Mouse (Mus musculus) myocyte (in vitro differentiated cells): ENCODE measurements around the gene Shc1. TPM values are rescaled to one million over a fixed set of nuclear protein-coding genes. Genes with fewer than 3 reads are reported as not detected.

Experiments
- H3K27me3 ChIP-seq: one replicate; pipeline ENCODE4 v1.6.1; 2011; ENCODE audit not compliant: control insufficient read depth, insufficient read depth, insufficient read length
- H3K36me3 ChIP-seq: one replicate; pipeline ENCODE4 v1.6.1; 2011; ENCODE audit not compliant: control insufficient read depth, insufficient read depth
- H3K4me2 ChIP-seq: one replicate; pipeline ENCODE4 v1.6.1; 2011; ENCODE audit warnings: low read depth, control low read depth
- H3K4me3 ChIP-seq: one replicate; pipeline ENCODE4 v1.5.1; 2011; ENCODE audit warnings: mild to moderate bottlenecking, control low read depth, moderate library complexity
- H3K79me2 ChIP-seq: one replicate; pipeline ENCODE4 v1.6.1; 2011; ENCODE audit not compliant: control insufficient read depth, insufficient read depth
- H3ac ChIP-seq: one replicate; pipeline ENCODE4 v1.6.1; 2011; ENCODE audit not compliant: control insufficient read depth, insufficient read length
- CEBPB ChIP-seq: IDR thresholded peaks from 2 replicates; pipeline ENCODE4 v1.6.1; 2011; ENCODE audit warnings: mild to moderate bottlenecking, moderate library complexity; ENCODE audit not compliant: poor library complexity, insufficient read depth, severe bottlenecking
- E2F4 ChIP-seq: IDR thresholded peaks from one replicate; pipeline ENCODE4 v1.6.1; 2011; ENCODE audit warnings: mild to moderate bottlenecking, control low read depth, moderate library complexity; ENCODE audit not compliant: insufficient read depth
- MAX ChIP-seq: IDR thresholded peaks from one replicate; pipeline ENCODE4 v1.6.1; 2011; ENCODE audit warnings: low read depth, mild to moderate bottlenecking, control low read depth
- MYOD1 ChIP-seq, 3 experiments: IDR thresholded peaks; one replicate each; pipeline ENCODE4 v1.6.1; 2011; ENCODE audit warnings: control low read depth in 2 of 3, low read depth in 2 of 3, mild to moderate bottlenecking in 2 of 3, moderate library complexity in 1 of 3; ENCODE audit not compliant: insufficient read length in 2 of 3, control insufficient read depth in 1 of 3
- MYOG ChIP-seq, 3 experiments: IDR thresholded peaks; one replicate each; pipeline ENCODE4 v1.6.1; 2011; ENCODE audit warnings: control low read depth in 2 of 3, low read depth in 2 of 3, mild to moderate bottlenecking in 2 of 3; ENCODE audit not compliant: insufficient read length in 2 of 3, control insufficient read depth in 1 of 3, insufficient read depth in 1 of 3
- POLR2A ChIP-seq: IDR thresholded peaks from one replicate; pipeline ENCODE4 v1.6.1; 2011; ENCODE audit warnings: low read depth, mild to moderate bottlenecking, control low read depth, moderate library complexity; ENCODE audit not compliant: insufficient read length
- POLR2AphosphoS2 ChIP-seq: IDR thresholded peaks from one replicate; pipeline ENCODE4 v1.6.1; 2011; ENCODE audit warnings: low read depth, control low read depth; ENCODE audit not compliant: insufficient read length
- REST ChIP-seq: IDR thresholded peaks from one replicate; pipeline ENCODE4 v1.6.1; 2011; ENCODE audit warnings: mild to moderate bottlenecking, control low read depth, moderate library complexity; ENCODE audit not compliant: insufficient read depth, insufficient read length
- SRF ChIP-seq: IDR thresholded peaks from one replicate; pipeline ENCODE4 v1.6.1; 2011; ENCODE audit warnings: low read depth; ENCODE audit not compliant: control insufficient read depth, insufficient read length
- TCF12 ChIP-seq: IDR thresholded peaks from one replicate; pipeline ENCODE4 v1.6.1; 2011; ENCODE audit warnings: mild to moderate bottlenecking, control low read depth; ENCODE audit not compliant: poor library complexity, insufficient read depth, severe bottlenecking
- TCF3 ChIP-seq: IDR thresholded peaks from one replicate; pipeline ENCODE4 v1.6.1; 2011; ENCODE audit warnings: low read depth, control low read depth; ENCODE audit not compliant: insufficient read length
- USF1 ChIP-seq: IDR thresholded peaks from one replicate; pipeline ENCODE4 v1.6.1; 2011; ENCODE audit warnings: low read depth, mild to moderate bottlenecking, control low read depth, moderate library complexity
- polyA plus RNA-seq: library from polyadenylated mRNA; unstranded; fragments of >200 nt; fragmentation: generic; extraction: Trizol; gene quantifications from one replicate; pipeline ENCODE4 v1.2.1, GENCODE M21; 2012; ENCODE audit warnings: missing spikeins

Gene Shc1
- polyA plus RNA-seq, 1 experiment, result 95.5 TPM

GRCm38 (mm10) chr3:89435041-89435440 is 16.8 kb downstream of the Shc1 start:
- Histone ChIP-seq H3K79me2 (peaks cover 46% of the 10 kb centered on the region), H3K27me3 (no peaks in the 10 kb centered on the region), H3K4me2 (peak overlapping the region; percentile 49), H3K36me3 (peaks cover 9% of the 10 kb centered on the region), H3K4me3 (no peak overlapping the region), H3ac (no peak overlapping the region)
- TF ChIP-seq SRF (no peak), REST (no peak)

GRCm38 (mm10) chr3:89436176-89437113 is 18.2 kb downstream of the Shc1 start, which contains the start of gene Pbxip1:
Pbxip1 (plus strand) TSS chr3:89436706.
- peaks cover 9% of the 10 kb centered on the region for H3K36me3 ChIP-seq

DNA sequence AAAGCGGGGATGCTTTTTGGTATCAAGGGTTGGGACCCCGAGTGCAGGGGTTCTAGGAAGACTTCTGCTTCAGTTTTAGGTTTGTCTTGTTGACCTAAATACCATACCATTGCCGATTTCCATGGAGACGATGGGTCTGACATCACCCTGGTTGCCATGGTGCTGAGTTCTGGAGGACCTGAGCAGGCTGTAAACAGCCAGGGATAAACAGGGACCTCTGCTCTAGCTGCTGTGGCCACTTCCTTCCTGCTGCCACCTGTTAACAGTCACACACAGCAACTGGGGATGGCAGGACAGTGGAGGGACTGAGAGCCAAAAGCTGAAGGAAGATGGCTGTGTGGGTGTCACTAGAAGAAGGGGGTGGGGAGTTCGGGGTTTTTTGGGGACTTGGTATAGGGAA is 19.0 kb downstream of the Shc1 start:
- peak overlapping the region; percentile 38 for H3K4me3 ChIP-seq
- peak overlapping the region; percentile 74 for H3K4me2 ChIP-seq
- H3K27me3 ChIP-seq, result no peaks in the 10 kb centered on the region
- H3ac ChIP-seq, result no peak overlapping the region
- H3K79me2 ChIP-seq, result peaks cover 28% of the 10 kb centered on the region
- peaks cover 9% of the 10 kb centered on the region for H3K36me3 ChIP-seq
- TF ChIP-seq CEBPB (no peak), POLR2A (peak; percentile 46), MYOD1 (IDR thresholded peaks at IDR 0.05; ENCODE audit: control insufficient read depth in 1 of 3, insufficient read length in 2 of 3, low read depth in 2 of 3) (peak in 2 of 3 experiments; percentile 44 to 86), E2F4 (no peak), MAX (no peak), TCF12 (no peak), SRF (no peak), MYOG (IDR thresholded peaks at IDR 0.05; ENCODE audit: control insufficient read depth in 1 of 3, insufficient read depth in 1 of 3, insufficient read length in 2 of 3, low read depth in 2 of 3) (peak in 2 of 3 experiments; percentile 13 to 78), REST (no peak), POLR2AphosphoS2 (no peak), USF1 (no peak), TCF3 (no peak)

More at GRCm38 (mm10) chr3:89436176-89437113, 18.2 kb downstream of the Shc1 start, which contains the start of gene Pbxip1:
- Histone ChIP-seq H3K79me2 (peaks cover 36% of the 10 kb centered on the region), H3K4me3 (peak within 1 kb of the TSS; percentile 38), H3K4me2 (peak within 1 kb of the TSS; percentile 74), H3ac (no peak within 1 kb of the TSS), H3K27me3 (no peaks in the 10 kb centered on the region)
- TF ChIP-seq TCF3 (peak; percentile 89), MYOG (IDR thresholded peaks at IDR 0.05; ENCODE audit: control insufficient read depth in 1 of 3, insufficient read depth in 1 of 3, insufficient read length in 2 of 3, low read depth in 2 of 3) (peak; percentile 46 to 84 (median 84)), POLR2A (peak; percentile 80), CEBPB (no peak), TCF12 (peak; percentile 90), REST (no peak), MYOD1 (IDR thresholded peaks at IDR 0.05; ENCODE audit: control insufficient read depth in 1 of 3, insufficient read length in 2 of 3, low read depth in 2 of 3) (peak; percentile 98 to 99 (median 99)), USF1 (peak; percentile 94), POLR2AphosphoS2 (peak; percentile 84)

DNA sequence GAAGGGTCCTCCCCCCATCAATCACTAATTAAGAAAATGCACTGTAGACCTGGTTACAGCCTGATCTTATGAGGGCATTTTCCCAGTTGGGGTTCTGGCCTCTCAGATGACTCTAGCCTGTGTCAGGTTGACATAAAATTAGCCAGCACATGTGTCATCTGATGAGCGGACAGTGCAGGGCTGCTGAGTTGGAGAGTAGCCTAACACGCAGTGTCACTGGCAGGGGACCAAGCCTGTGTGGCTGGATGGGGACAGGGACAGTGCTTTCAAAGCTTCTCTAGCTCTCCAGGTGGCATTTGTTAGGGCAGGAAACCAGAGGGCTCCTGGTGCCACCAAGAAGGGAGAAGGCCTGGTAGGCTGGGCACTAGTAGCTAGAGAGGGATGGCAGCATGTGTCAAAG is 22.4 kb downstream of the Shc1 start:
- Histone ChIP-seq H3K4me2 (peak overlapping the region; percentile 74), H3K36me3 (peaks cover 8% of the 10 kb centered on the region), H3K79me2 (peaks cover 15% of the 10 kb centered on the region), H3K27me3 (no peaks in the 10 kb centered on the region), H3ac (no peak overlapping the region), H3K4me3 (no peak overlapping the region)
- TF ChIP-seq POLR2AphosphoS2, result peak; percentile 48
- no peak for TF ChIP-seq TCF3
- no peak for TF ChIP-seq SRF
- TF ChIP-seq MYOD1 (IDR thresholded peaks at IDR 0.05; ENCODE audit: control insufficient read depth in 1 of 3, insufficient read length in 2 of 3, low read depth in 2 of 3), result peak in 1 of 3 experiments; percentile 29
